Comparison of ENCODE assay signal across 8 mouse cellular contexts in the genomic region with DNA sequence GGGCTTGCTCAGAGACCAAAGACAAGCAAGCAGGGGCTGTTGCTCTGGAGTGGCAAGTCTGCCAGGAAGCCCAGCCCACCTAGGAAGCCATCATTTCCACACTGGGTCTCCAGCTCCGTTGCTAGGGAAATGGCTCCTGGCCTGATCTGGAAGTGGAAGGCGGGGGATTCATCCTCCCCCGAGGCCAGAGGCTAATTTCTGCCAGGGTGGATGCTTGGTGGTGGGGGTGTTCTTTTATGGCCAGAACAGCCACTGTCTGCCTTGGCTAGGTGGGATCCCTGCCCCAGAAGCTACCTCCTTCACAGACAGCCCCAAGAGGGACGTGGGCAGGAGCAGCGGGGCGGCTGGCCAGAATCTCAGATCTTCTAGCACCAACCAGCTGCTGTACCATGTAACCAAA. TPM values are rescaled to one million over a fixed set of nuclear protein-coding genes. Genes with fewer than 3 reads are reported as not detected.
A peak's percentile ranks its signal among the peaks of the same experiment; 100 is the strongest.
DNase-seq lines count a peak whose midpoint lies in the region; ATAC-seq and TF ChIP-seq lines count a peak whose summit lies in the region.

No protein-coding gene starts in this region.

- no peak for TF ChIP-seq CTCF in layer of hippocampus, adult 2 months (conservative IDR thresholded peaks at IDR 0.05)

- DNase-seq in layer of hippocampus, adult 2 months (ENCODE audit: low spot score in 2 of 2): no peak
- DNase-seq in layer of hippocampus, postnatal 36 days: no peak
- no peak for DNase-seq in ovary, postnatal 14 days (ENCODE audit: low spot score)
- no peak for DNase-seq in embryo, embryonic 10 days (ENCODE audit: low spot score)

- H3K4me3 ChIP-seq in layer of hippocampus, adult 2 months: no peak overlapping the region
- no peak overlapping the region for H3K4me3 ChIP-seq in forebrain, embryonic 12.5 days (replicated peaks)
- no peak overlapping the region for H3K4me3 ChIP-seq in hindbrain, embryonic 15.5 days
- no peak overlapping the region for H3K4me3 ChIP-seq in neural tube, embryonic 12.5 days

- WGBS in forebrain, embryonic 12.5 days: 53% methylated on average over 6 of the region's 6 CpGs
- 24% methylated on average over 6 of the region's 6 CpGs for WGBS in hindbrain, embryonic 15.5 days
- 39% methylated on average over 6 of the region's 6 CpGs for WGBS in neural tube, embryonic 12.5 days

- H3K9ac ChIP-seq in forebrain, embryonic 12.5 days: no peak overlapping the region; the same call in 1 of the 2 replicates
- no peak overlapping the region for H3K9ac ChIP-seq in hindbrain, embryonic 15.5 days
- no peak overlapping the region for H3K9ac ChIP-seq in neural tube, embryonic 12.5 days

- H3K4me2 ChIP-seq in forebrain, embryonic 12.5 days: peak overlapping the region; percentile 25
- peak overlapping the region; percentile 25 for H3K4me2 ChIP-seq in hindbrain, embryonic 15.5 days
- H3K4me2 ChIP-seq in neural tube, embryonic 12.5 days (replicated peaks): peak overlapping the region; percentile 26

- no peaks in the 10 kb centered on the region for H3K27me3 ChIP-seq in forebrain, embryonic 12.5 days
- H3K27me3 ChIP-seq in hindbrain, embryonic 15.5 days: no peaks in the 10 kb centered on the region
- H3K27me3 ChIP-seq in neural tube, embryonic 12.5 days (replicated peaks): no peaks in the 10 kb centered on the region

- H3K27ac ChIP-seq in layer of hippocampus, adult 2 months: peak overlapping the region; percentile 83
- peak overlapping the region; percentile 80 for H3K27ac ChIP-seq in forebrain, embryonic 12.5 days
- peak overlapping the region; percentile 40 for H3K27ac ChIP-seq in hindbrain, embryonic 15.5 days (replicated peaks)
- peak overlapping the region; percentile 37; the same call in 1 of the 2 replicates for H3K27ac ChIP-seq in neural tube, embryonic 12.5 days

- H3K9me3 ChIP-seq in forebrain, embryonic 12.5 days: no peaks in the 10 kb centered on the region
- H3K9me3 ChIP-seq in hindbrain, embryonic 15.5 days: no peaks in the 10 kb centered on the region
- no peaks in the 10 kb centered on the region for H3K9me3 ChIP-seq in neural tube, embryonic 12.5 days

- peaks cover 59% of the 10 kb centered on the region for H3K4me1 ChIP-seq in forebrain, embryonic 12.5 days
- peaks cover 65% of the 10 kb centered on the region for H3K4me1 ChIP-seq in hindbrain, embryonic 15.5 days (replicated peaks)
- H3K4me1 ChIP-seq in neural tube, embryonic 12.5 days: peaks cover 59% of the 10 kb centered on the region

- no peak for ATAC-seq in forebrain, embryonic 12.5 days (ENCODE audit: low FRiP score)
- no peak for ATAC-seq in hindbrain, embryonic 15.5 days (ENCODE audit: low FRiP score, low read depth)
- ATAC-seq in neural tube, embryonic 12.5 days (ENCODE audit: low FRiP score, low read depth): no peak
- no peak for ATAC-seq in CD4-positive, CD25-positive, alpha-beta regulatory T cell, adult 4 months

- H3K36me3 ChIP-seq in forebrain, embryonic 12.5 days (replicated peaks): peaks cover 33% of the 10 kb centered on the region
- peaks cover 22% of the 10 kb centered on the region for H3K36me3 ChIP-seq in hindbrain, embryonic 15.5 days
- H3K36me3 ChIP-seq in neural tube, embryonic 12.5 days: peaks cover 31% of the 10 kb centered on the region

RNA-seq across cellular contexts. Expression of a gene that starts 4.1 kb away (rescaled TPM):
- 10 to 100 TPM; 69.7 to 78.3 TPM for total RNA-seq in layer of hippocampus, adult 2 months (2021)
- 10 to 100 TPM; 64.9 to 67.5 TPM for total RNA-seq in layer of hippocampus, postnatal 36 days (2021)
- 39.4 and 41.0 TPM in 2 replicates for polyA plus RNA-seq in forebrain, embryonic 12.5 days (2016; fragmentation: Nextera tagmentation; extraction: Ambion mirVana)
- polyA plus RNA-seq in hindbrain, embryonic 15.5 days (2015; fragmentation: Nextera tagmentation; extraction: Ambion mirVana): 44.2 and 53.3 TPM in 2 replicates
- polyA plus RNA-seq in neural tube, embryonic 12.5 days (2016; fragmentation: Nextera tagmentation; extraction: Ambion mirVana): 41.4 and 42.3 TPM in 2 replicates
- polyA plus RNA-seq in CD4-positive, CD25-positive, alpha-beta regulatory T cell, adult 4 months (2017; shearing (Covaris generic)): 1 to 10 TPM; 4.6 to 7.8 TPM

RNA-seq across cellular contexts. Expression of a gene that starts 31.4 kb away (rescaled TPM):
- total RNA-seq in layer of hippocampus, adult 2 months (2021): 10 to 100 TPM; 19.6 to 23.5 TPM
- 10 to 100 TPM; 20.8 to 25.0 TPM for total RNA-seq in layer of hippocampus, postnatal 36 days (2021)
- polyA plus RNA-seq in forebrain, embryonic 12.5 days (2016; fragmentation: Nextera tagmentation; extraction: Ambion mirVana): 9.4 and 10.4 TPM in 2 replicates
- 15.3 and 16.6 TPM in 2 replicates for polyA plus RNA-seq in hindbrain, embryonic 15.5 days (2015; fragmentation: Nextera tagmentation; extraction: Ambion mirVana)
- polyA plus RNA-seq in neural tube, embryonic 12.5 days (2016; fragmentation: Nextera tagmentation; extraction: Ambion mirVana): 20.7 and 22.9 TPM in 2 replicates
- 100 to 1,000 TPM; 102 to 179 TPM for polyA plus RNA-seq in CD4-positive, CD25-positive, alpha-beta regulatory T cell, adult 4 months (2017; shearing (Covaris generic))

RNA-seq across cellular contexts. Expression of a gene that starts 40.3 kb away (rescaled TPM):
- 10 to 100 TPM; 35.6 to 35.8 TPM for total RNA-seq in layer of hippocampus, adult 2 months (2021)
- total RNA-seq in layer of hippocampus, postnatal 36 days (2021): 10 to 100 TPM; 33.0 to 36.4 TPM
- 12.1 and 12.6 TPM in 2 replicates for polyA plus RNA-seq in forebrain, embryonic 12.5 days (2016; fragmentation: Nextera tagmentation; extraction: Ambion mirVana)
- polyA plus RNA-seq in hindbrain, embryonic 15.5 days (2015; fragmentation: Nextera tagmentation; extraction: Ambion mirVana): 32.7 and 36.5 TPM in 2 replicates
- 24.9 and 25.4 TPM in 2 replicates for polyA plus RNA-seq in neural tube, embryonic 12.5 days (2016; fragmentation: Nextera tagmentation; extraction: Ambion mirVana)
- 1 to 10 TPM; 4.6 to 5.7 TPM for polyA plus RNA-seq in CD4-positive, CD25-positive, alpha-beta regulatory T cell, adult 4 months (2017; shearing (Covaris generic))
